Comparison of ENCODE assay signal across 12 mouse cellular contexts in the genomic region with DNA sequence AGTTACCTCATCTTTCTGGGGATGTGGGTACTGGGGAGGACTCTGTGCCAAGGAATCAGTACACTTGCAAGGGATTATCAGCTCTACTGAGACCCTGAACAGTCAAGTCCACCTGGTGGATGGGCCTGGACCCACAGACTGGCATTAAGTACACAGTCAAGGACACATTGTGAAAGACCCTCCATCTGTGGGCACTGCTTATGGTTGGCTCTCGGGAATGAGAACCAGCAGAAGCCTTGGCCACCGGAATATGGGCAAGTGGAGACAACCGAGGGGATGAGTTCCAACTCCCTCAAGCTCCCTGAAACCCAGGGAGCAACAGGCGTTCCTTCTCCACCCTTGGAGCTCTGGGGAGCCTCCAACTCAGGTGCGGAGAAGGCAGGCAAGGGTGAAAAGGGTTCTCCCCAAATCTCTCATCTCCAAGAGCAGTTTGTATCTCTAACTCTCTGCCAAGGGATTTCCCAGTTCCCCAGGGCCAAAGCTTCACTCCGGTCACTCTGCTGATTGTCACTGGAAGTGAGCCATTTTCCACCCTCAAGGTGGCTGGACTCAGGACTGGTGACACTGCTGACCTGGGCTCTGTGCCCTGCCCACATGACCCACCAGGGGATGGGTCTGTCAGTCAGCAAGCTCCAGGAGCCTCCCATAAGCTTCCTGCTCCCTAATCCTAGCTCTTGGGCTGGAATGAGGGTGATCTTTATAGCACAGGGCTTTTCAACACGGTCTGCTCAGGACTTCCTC. TPM values are rescaled to one million over a fixed set of nuclear protein-coding genes. Genes with fewer than 3 reads are reported as not detected.
DNase-seq lines count a peak whose midpoint lies in the region; ATAC-seq and TF ChIP-seq lines count a peak whose summit lies in the region.
"Had no signal": no experiment of that assay in that cellular context is flagged by ENCODE, and none has a peak within 500 bp of the region (broad histone marks: within the 10 kb centered on the region; RNA-seq: fewer than 3 reads in every experiment).

No protein-coding gene starts in this region.

- no peaks in the 10 kb centered on the region for H3K27me3 ChIP-seq in heart, postnatal 0 days (ENCODE audit: control insufficient read depth, insufficient read depth, low read length)
- peaks cover 8% of the 10 kb centered on the region; the same call in 1 of the 2 replicates for H3K27me3 ChIP-seq in liver, embryonic 15.5 days
- H3K27me3 ChIP-seq: midbrain, embryonic 13.5 days; Patski had no signal

- H3K4me2 ChIP-seq in heart, postnatal 0 days (ENCODE audit: low read depth, low read length) = peak overlapping the region; percentile 44
- peak overlapping the region; percentile 37 for H3K4me2 ChIP-seq in liver, embryonic 15.5 days

- 66% methylated on average over 7 of the region's 7 CpGs for WGBS in lung, adult 2 months
- WGBS in heart, postnatal 0 days = 65% methylated on average over 7 of the region's 7 CpGs
- WGBS in liver, embryonic 15.5 days (ENCODE audit: insufficient replicate concordance) = 60% methylated on average over 7 of the region's 7 CpGs

- TF ChIP-seq POLR2A in lung, adult 2 months (IDR thresholded peaks at IDR 0.05; ENCODE audit: borderline replicate concordance, extremely low read depth, low read depth, low read length) = no peak

- peak overlapping the region; percentile 18; the same call in 1 of the 2 replicates for H3K9ac ChIP-seq in heart, postnatal 0 days (replicated peaks; ENCODE audit: low read depth, low read length)
- H3K9ac ChIP-seq in liver, embryonic 15.5 days = no peak overlapping the region
- H3K9ac ChIP-seq: midbrain, embryonic 13.5 days had no signal

- no peak for DNase-seq in lung, adult 2 months
- no peak for DNase-seq in lung, postnatal 10 days
- DNase-seq in heart, postnatal 0 days (ENCODE audit: low spot score) = no peak
- DNase-seq in thymus, postnatal 36 days = no peak
- no peak for DNase-seq in left cerebral cortex, adult 18-20 months (ENCODE audit: low spot score in 2 of 2)
- no peak for DNase-seq in MN1 (ENCODE audit: low spot score)
- DNase-seq: embryo, embryonic 11 days had no signal

- no peak for TF ChIP-seq EP300 in heart, postnatal 0 days (IDR thresholded peaks at IDR 0.05; ENCODE audit: low read depth)

- peak overlapping the region; percentile 8 for H3K4me3 ChIP-seq in lung, adult 2 months (replicated peaks; ENCODE audit: extremely low read depth, low read depth, low read length)
- H3K4me3 ChIP-seq in brown adipose tissue, adult 24 weeks (ENCODE audit: insufficient read depth, low read depth, low read length) = peak overlapping the region; percentile 24
- H3K4me3 ChIP-seq in heart, postnatal 0 days (ENCODE audit: low read depth, low read length) = peak overlapping the region; percentile 7; the same call in 1 of the 2 replicates
- H3K4me3 ChIP-seq in liver, embryonic 15.5 days (replicated peaks) = no peak overlapping the region
- H3K4me3 ChIP-seq: midbrain, embryonic 13.5 days had no signal

- peak overlapping the region; percentile 69 for H3K27ac ChIP-seq in brown adipose tissue, adult 24 weeks (replicated peaks; ENCODE audit: low read depth, low read length)
- H3K27ac ChIP-seq in heart, postnatal 0 days (ENCODE audit: low read depth) = peak overlapping the region; percentile 27
- H3K27ac ChIP-seq in liver, embryonic 15.5 days (replicated peaks) = peak overlapping the region; percentile 29; the same call in 1 of the 2 replicates

- H3K36me3 ChIP-seq in heart, postnatal 0 days (replicated peaks; ENCODE audit: control insufficient read depth, insufficient read depth, low read length) = no peaks in the 10 kb centered on the region
- no peaks in the 10 kb centered on the region for H3K36me3 ChIP-seq in liver, embryonic 15.5 days (replicated peaks)
- H3K36me3 ChIP-seq: midbrain, embryonic 13.5 days had no signal

- no peaks in the 10 kb centered on the region for H3K9me3 ChIP-seq in heart, postnatal 0 days (replicated peaks; ENCODE audit: control insufficient read depth, low read length)
- no peaks in the 10 kb centered on the region for H3K9me3 ChIP-seq in liver, embryonic 15.5 days (replicated peaks)
- H3K9me3 ChIP-seq: midbrain, embryonic 13.5 days had no signal

- peaks cover 16% of the 10 kb centered on the region for H3K4me1 ChIP-seq in lung, adult 2 months (ENCODE audit: control insufficient read depth, insufficient read depth, low read length)
- peaks cover 14% of the 10 kb centered on the region for H3K4me1 ChIP-seq in brown adipose tissue, adult 24 weeks (ENCODE audit: control insufficient read depth, insufficient read depth, insufficient read length, low read length)
- H3K4me1 ChIP-seq in heart, postnatal 0 days (ENCODE audit: control insufficient read depth, insufficient read depth) = peaks cover 30% of the 10 kb centered on the region
- H3K4me1 ChIP-seq in liver, embryonic 15.5 days (replicated peaks) = peaks cover 23% of the 10 kb centered on the region

- ATAC-seq in heart, postnatal 0 days (ENCODE audit: insufficient read depth, low read depth) = no peak
- ATAC-seq in liver, embryonic 15.5 days (ENCODE audit: insufficient read depth) = no peak
- ATAC-seq: midbrain, embryonic 13.5 days had no signal

- no peak for TF ChIP-seq CTCF in lung, adult 2 months (IDR thresholded peaks at IDR 0.05; ENCODE audit: insufficient read depth, low read length)
- no peak for TF ChIP-seq CTCF in heart, postnatal 0 days (IDR thresholded peaks at IDR 0.05; ENCODE audit: low read depth)

RNA-seq across cellular contexts. Expression of a gene that starts 5.4 kb away (rescaled TPM):
- polyA plus RNA-seq in lung, adult 2 months (2012; rRNA removed) = 16.3 and 19.7 TPM in 2 replicates
- polyA plus RNA-seq in brown adipose tissue, adult 24 weeks (2012; ENCODE audit: insufficient read depth, insufficient read length, missing spikeins) = 1.5 and 3.8 TPM in 2 replicates
- total RNA-seq in heart, postnatal 0 days (2014; rRNA removed; ENCODE audit: low replicate concordance) = 4.4 and 9.4 TPM in 2 replicates
- polyA plus RNA-seq in heart, postnatal 0 days (2015; fragmentation: Nextera tagmentation; extraction: Ambion mirVana) = 1.3 and 1.4 TPM in 2 replicates
- polyA plus RNA-seq in liver, embryonic 15.5 days (2015; fragmentation: Nextera tagmentation; extraction: Ambion mirVana) = 0.47 and 0.77 TPM in 2 replicates
- 1 to 10 TPM; 5.7 to 5.9 TPM for total RNA-seq in left cerebral cortex, adult 18-20 months (2021)

RNA-seq across cellular contexts. Expression of a gene that starts 43.6 kb away (rescaled TPM):
- not detected in 2 replicates for polyA plus RNA-seq in lung, adult 2 months (2012; rRNA removed)
- not detected in 2 replicates for polyA plus RNA-seq in brown adipose tissue, adult 24 weeks (2012; ENCODE audit: insufficient read depth, insufficient read length, missing spikeins)
- total RNA-seq in heart, postnatal 0 days (2014; rRNA removed; ENCODE audit: low replicate concordance) = not detected in 2 replicates
- not detected in 2 replicates for polyA plus RNA-seq in heart, postnatal 0 days (2015; fragmentation: Nextera tagmentation; extraction: Ambion mirVana)
- not detected in 2 replicates for polyA plus RNA-seq in liver, embryonic 15.5 days (2015; fragmentation: Nextera tagmentation; extraction: Ambion mirVana)
- 1 to 10 TPM; 1.5 to 1.8 TPM for total RNA-seq in left cerebral cortex, adult 18-20 months (2021)
- total RNA-seq: hematopoietic stem cell, adult 5-6 weeks had no signal
- polyA plus RNA-seq: Patski had no signal

RNA-seq across cellular contexts. Expression of a gene that starts 53.5 kb away (rescaled TPM):
- 0.41 and 0.50 TPM in 2 replicates for polyA plus RNA-seq in lung, adult 2 months (2012; rRNA removed)
- polyA plus RNA-seq in brown adipose tissue, adult 24 weeks (2012; ENCODE audit: insufficient read depth, insufficient read length, missing spikeins) = not detected in 2 replicates
- not detected in 2 replicates for total RNA-seq in heart, postnatal 0 days (2014; rRNA removed; ENCODE audit: low replicate concordance)
- polyA plus RNA-seq in heart, postnatal 0 days (2015; fragmentation: Nextera tagmentation; extraction: Ambion mirVana) = 0.10 TPM in 1 of 2 replicates, not detected in the other
- 0.08 TPM in 1 of 2 replicates, not detected in the other for polyA plus RNA-seq in liver, embryonic 15.5 days (2015; fragmentation: Nextera tagmentation; extraction: Ambion mirVana)
- 1 to 10 TPM; 1.8 to 2.0 TPM for total RNA-seq in left cerebral cortex, adult 18-20 months (2021)
- total RNA-seq: hematopoietic stem cell, adult 5-6 weeks had no signal
